Mouse (Mus musculus) myocyte (in vitro differentiated cells): ENCODE measurements around the gene Mars.
A peak's percentile ranks its signal among the peaks of the same experiment; 100 is the strongest.

Source experiments
- E2F4 ChIP-seq: IDR thresholded peaks from one replicate; pipeline ENCODE4 v1.6.1; 2011; ENCODE audit warnings: mild to moderate bottlenecking, control low read depth, moderate library complexity; ENCODE audit not compliant: insufficient read depth
- POLR2A ChIP-seq: IDR thresholded peaks from one replicate; pipeline ENCODE4 v1.6.1; 2011; ENCODE audit warnings: low read depth, mild to moderate bottlenecking, control low read depth, moderate library complexity; ENCODE audit not compliant: insufficient read length
- TCF12 ChIP-seq: IDR thresholded peaks from one replicate; pipeline ENCODE4 v1.6.1; 2011; ENCODE audit warnings: mild to moderate bottlenecking, control low read depth; ENCODE audit not compliant: poor library complexity, insufficient read depth, severe bottlenecking

DNA sequence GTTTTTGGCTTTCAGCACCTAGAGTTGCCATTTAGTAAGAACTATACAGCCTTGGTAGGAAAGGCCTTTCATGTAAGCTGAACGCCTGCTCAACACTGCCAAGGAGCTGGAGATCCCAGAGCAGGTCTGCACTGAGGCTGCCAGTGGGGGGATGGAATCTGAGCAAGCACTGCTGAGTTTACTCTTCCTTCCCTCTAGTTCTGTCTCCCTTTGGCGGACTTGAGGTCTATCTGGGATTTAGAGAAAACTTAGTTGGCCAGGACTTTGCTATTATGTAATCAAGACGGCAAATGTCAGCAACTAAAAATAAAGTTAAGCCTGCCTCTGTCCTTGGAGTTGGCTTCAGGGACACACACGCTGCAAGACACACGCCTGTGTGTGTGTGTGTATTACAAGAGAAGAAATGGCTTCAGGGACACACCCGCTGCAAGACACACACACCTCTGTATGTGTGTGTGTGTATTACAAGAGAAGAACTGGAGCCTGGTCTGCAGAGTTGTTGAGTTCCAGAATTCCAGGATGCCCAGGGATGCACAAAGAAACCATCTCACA is 18.5 kb downstream of the Mars start:
- TF ChIP-seq E2F4, result no peak
- no peak for TF ChIP-seq TCF12
- peak; percentile 51 for TF ChIP-seq POLR2A
